Mouse (Mus musculus) CH12.LX (cell line): ENCODE measurements around the gene Gmpr.

Source experiments
- CTCF ChIP-seq, 2 experiments: IDR thresholded peaks in 1 of 2; conservative IDR thresholded peaks in 1 of 2; 2 replicates each; pipeline ENCODE4 v1.5.1; 2011 to 2012; ENCODE audit warnings: low read depth in 2 of 2, low read length in 2 of 2, improper control_type of control experiment in 1 of 2, inconsistent platforms in 1 of 2, mild to moderate bottlenecking in 1 of 2, moderate library complexity in 1 of 2
- JUND ChIP-seq: conservative IDR thresholded peaks from 2 replicates; pipeline ENCODE4 v1.6.1; 2011; ENCODE audit warnings: low read depth, low read length, improper control_type of control experiment
- POLR2A ChIP-seq: IDR thresholded peaks from 2 replicates; pipeline ENCODE4 v1.6.1; 2011; ENCODE audit warnings: low read depth, mild to moderate bottlenecking, improper control_type of control experiment, low read length

- TF ChIP-seq POLR2A, result no peak
- TF ChIP-seq CTCF (conservative IDR thresholded peaks at IDR 0.05 in 1 of 2, IDR thresholded peaks at IDR 0.05 in 1 of 2; ENCODE audit: low read depth in 2 of 2, low read length in 2 of 2), result no peak
- TF ChIP-seq JUND, result no peak
Observed at GRCm38 (mm10) chr13:45502791-45503190, 4.5 kb upstream of the Gmpr start.
